Mouse (Mus musculus): ENCODE measurements at regions not wholly inside any gene's neighbourhood (a gene's known extent, or its start where the extent isn't known, plus 50 kb on each side); places are given as distances from the start of the nearest gene placed in this dataset.
A peak's percentile ranks its signal among the peaks of the same experiment; 100 is the strongest.
"Not testable (repeated sequence)": the region's sequence is repeated elsewhere in the genome, so short reads cannot be mapped to it uniquely, and the experiment has no call there.

DNA sequence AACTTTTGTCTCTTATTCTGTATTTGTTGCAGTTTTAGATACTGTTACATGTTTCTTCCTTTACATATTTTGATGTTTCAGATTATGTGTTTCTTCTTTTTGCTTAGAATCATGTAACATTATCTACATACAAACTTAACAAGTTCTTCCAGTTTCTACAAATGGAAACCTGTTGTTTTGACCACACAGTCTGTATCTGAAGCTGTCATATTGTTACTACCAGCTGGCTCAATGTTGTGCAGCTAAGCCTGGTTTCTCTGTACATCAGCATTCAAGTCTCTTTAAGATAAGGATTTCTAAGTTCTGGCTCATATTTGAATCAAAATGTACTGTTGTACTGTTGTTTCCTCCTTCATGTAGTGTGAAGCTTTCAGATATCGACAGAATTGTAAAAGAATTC is 65.4 kb upstream of the Vps41 start:
- H3K4me3 ChIP-seq (replicated peaks): no peak overlapping the region
- ATAC-seq (ENCODE audit: insufficient number of reproducible peaks, low FRiP score, low TSS enrichment, low read depth): no peak
- no peaks in the 10 kb centered on the region for H3K9me3 ChIP-seq (replicated peaks)
- H3K27me3 ChIP-seq: no peaks in the 10 kb centered on the region
- no peaks in the 10 kb centered on the region for H3K4me1 ChIP-seq
- H3K4me2 ChIP-seq (replicated peaks): no peak overlapping the region
- H3K9ac ChIP-seq: no peak overlapping the region
- H3K27ac ChIP-seq (replicated peaks): no peak overlapping the region
- 82% methylated on average over 1 of the region's 1 CpGs for WGBS
- no peaks in the 10 kb centered on the region for H3K36me3 ChIP-seq

- H3K36me3 ChIP-seq: no peaks in the 10 kb centered on the region
- peak; percentile 51 for ATAC-seq (ENCODE audit: insufficient number of reproducible peaks, low FRiP score, low TSS enrichment, low read depth)
- peak overlapping the region; percentile 19; the same call in 1 of the 2 replicates for H3K4me2 ChIP-seq (replicated peaks)
- H3K9me3 ChIP-seq (replicated peaks): no peaks in the 10 kb centered on the region
- no peaks in the 10 kb centered on the region for H3K4me1 ChIP-seq
- no peaks in the 10 kb centered on the region for H3K27me3 ChIP-seq
- H3K27ac ChIP-seq (replicated peaks): no peak overlapping the region
- no peak overlapping the region for H3K4me3 ChIP-seq (replicated peaks)
- 16% methylated on average over 17 of the region's 18 CpGs for WGBS
- no peak overlapping the region for H3K9ac ChIP-seq
Observed at GRCm38 (mm10) chr13:18614763-18615616, 102.1 kb upstream of the Vps41 start.

- H3K27ac ChIP-seq (replicated peaks): no peak overlapping the region
- 54% methylated on average over 19 of the region's 19 CpGs for WGBS
- no peaks in the 10 kb centered on the region for H3K36me3 ChIP-seq
- H3K4me1 ChIP-seq: no peaks in the 10 kb centered on the region
- H3K9ac ChIP-seq: no peak overlapping the region
- H3K27me3 ChIP-seq: no peaks in the 10 kb centered on the region
- no peak overlapping the region for H3K4me3 ChIP-seq (replicated peaks)
- H3K9me3 ChIP-seq (replicated peaks): no peaks in the 10 kb centered on the region
- no peak for ATAC-seq (ENCODE audit: insufficient number of reproducible peaks, low FRiP score, low TSS enrichment, low read depth)
- no peak overlapping the region for H3K4me2 ChIP-seq (replicated peaks)
Observed at GRCm38 (mm10) chr13:18580718-18581550, 136.2 kb upstream of the Vps41 start.

DNA sequence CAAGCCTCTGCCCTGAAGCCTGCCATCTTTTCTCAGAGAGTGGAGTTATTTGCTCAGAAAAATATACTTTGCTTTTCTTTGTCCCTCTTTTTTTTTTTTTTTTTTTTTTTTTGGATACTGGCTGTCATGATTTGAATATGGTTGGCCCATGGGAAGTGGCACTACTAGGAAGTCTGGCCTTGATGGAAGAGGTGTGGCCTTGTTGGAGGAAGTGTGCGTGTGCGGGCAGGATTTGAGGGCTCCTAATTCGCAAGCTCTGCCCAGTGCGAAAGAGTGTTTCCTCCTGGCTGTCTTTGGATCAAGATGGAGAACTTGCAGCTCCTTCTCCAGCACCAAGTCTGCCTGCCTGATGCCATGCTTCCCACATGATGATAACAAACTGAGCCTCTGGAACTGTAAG is 141.1 kb upstream of the Vps41 start:
- H3K9me3 ChIP-seq (replicated peaks): no peaks in the 10 kb centered on the region
- no peak overlapping the region for H3K9ac ChIP-seq
- H3K4me2 ChIP-seq (replicated peaks): no peak overlapping the region
- H3K27me3 ChIP-seq: no peaks in the 10 kb centered on the region
- H3K27ac ChIP-seq (replicated peaks): no peak overlapping the region
- H3K4me3 ChIP-seq (replicated peaks): no peak overlapping the region
- no peaks in the 10 kb centered on the region for H3K36me3 ChIP-seq
- ATAC-seq (ENCODE audit: insufficient number of reproducible peaks, low FRiP score, low TSS enrichment, low read depth): no peak
- H3K4me1 ChIP-seq: no peaks in the 10 kb centered on the region
- WGBS: 60% methylated on average over 4 of the region's 4 CpGs

GRCm38 (mm10) chr13:18575599-18575998 is 141.5 kb upstream of the Vps41 start:
- ATAC-seq (ENCODE audit: insufficient number of reproducible peaks, low FRiP score, low TSS enrichment, low read depth): no peak; the same call in 1 of the 2 replicates

GRCm38 (mm10) chr13:18542032-18542431 is 144.5 kb upstream of the Pou6f2 start:
- not testable (repeated sequence) for H3K4me2 ChIP-seq (replicated peaks); H3K36me3 ChIP-seq; H3K9me3 ChIP-seq (replicated peaks); H3K4me1 ChIP-seq; H3K27me3 ChIP-seq; ATAC-seq (ENCODE audit: insufficient number of reproducible peaks, low FRiP score, low TSS enrichment, low read depth); H3K9ac ChIP-seq; H3K4me3 ChIP-seq (replicated peaks); H3K27ac ChIP-seq (replicated peaks)
- 79% methylated on average over 4 of the region's 4 CpGs for WGBS

More at GRCm38 (mm10) chr13:18575599-18575998, 141.5 kb upstream of the Vps41 start:
- WGBS: 7% methylated on average over 5 of the region's 5 CpGs
- Histone ChIP-seq H3K27ac (replicated peaks) (no peak overlapping the region), H3K9me3 (replicated peaks) (no peaks in the 10 kb centered on the region), H3K27me3 (no peaks in the 10 kb centered on the region), H3K4me2 (replicated peaks) (no peak overlapping the region), H3K36me3 (no peaks in the 10 kb centered on the region), H3K4me1 (no peaks in the 10 kb centered on the region), H3K9ac (no peak overlapping the region), H3K4me3 (replicated peaks) (no peak overlapping the region)

- Histone ChIP-seq H3K9ac (no peak overlapping the region), H3K27ac (replicated peaks) (no peak overlapping the region), H3K4me2 (replicated peaks) (no peak overlapping the region), H3K27me3 (no peaks in the 10 kb centered on the region), H3K4me1 (no peaks in the 10 kb centered on the region), H3K9me3 (replicated peaks) (no peaks in the 10 kb centered on the region), H3K36me3 (no peaks in the 10 kb centered on the region), H3K4me3 (replicated peaks) (no peak overlapping the region)
- 56% methylated on average over 1 of the region's 1 CpGs for WGBS
- no peak for ATAC-seq (ENCODE audit: insufficient number of reproducible peaks, low FRiP score, low TSS enrichment, low read depth)
Observed at GRCm38 (mm10) chr13:18530509-18530908, 133.0 kb upstream of the Pou6f2 start.

GRCm38 (mm10) chr13:18498159-18498558 is 100.7 kb upstream of the Pou6f2 start:
- WGBS: 24% methylated on average over 4 of the region's 4 CpGs
- Histone ChIP-seq H3K27me3 (no peaks in the 10 kb centered on the region), H3K4me1 (no peaks in the 10 kb centered on the region), H3K9ac (no peak overlapping the region), H3K27ac (replicated peaks) (no peak overlapping the region), H3K36me3 (no peaks in the 10 kb centered on the region), H3K4me3 (replicated peaks) (no peak overlapping the region), H3K9me3 (replicated peaks) (0 out of 2 replicates have a peak, but pooled peaks cover 4% of the 10 kb centered on the region), H3K4me2 (replicated peaks) (no peak overlapping the region)
- no peak for ATAC-seq (ENCODE audit: insufficient number of reproducible peaks, low FRiP score, low TSS enrichment, low read depth)

- no peak for ATAC-seq (ENCODE audit: insufficient number of reproducible peaks, low FRiP score, low TSS enrichment, low read depth)
- WGBS: 16% methylated on average over 5 of the region's 5 CpGs
- H3K4me1 ChIP-seq: no peaks in the 10 kb centered on the region
- no peaks in the 10 kb centered on the region for H3K27me3 ChIP-seq
- no peak overlapping the region for H3K27ac ChIP-seq (replicated peaks)
- H3K4me2 ChIP-seq (replicated peaks): no peak overlapping the region
- H3K9ac ChIP-seq: no peak overlapping the region
- H3K36me3 ChIP-seq: no peaks in the 10 kb centered on the region
- H3K4me3 ChIP-seq (replicated peaks): no peak overlapping the region
- H3K9me3 ChIP-seq (replicated peaks): 0 out of 2 replicates have a peak, but pooled peaks cover 4% of the 10 kb centered on the region
Observed at GRCm38 (mm10) chr13:18497582-18498157, 100.2 kb upstream of the Pou6f2 start.

- H3K4me3 ChIP-seq (replicated peaks): no peak overlapping the region
- H3K9ac ChIP-seq: no peak overlapping the region
- ATAC-seq (ENCODE audit: insufficient number of reproducible peaks, low FRiP score, low TSS enrichment, low read depth): no peak
- no peaks in the 10 kb centered on the region for H3K36me3 ChIP-seq
- WGBS: 65% methylated on average over 10 of the region's 10 CpGs
- H3K4me1 ChIP-seq: no peaks in the 10 kb centered on the region
- no peaks in the 10 kb centered on the region for H3K9me3 ChIP-seq (replicated peaks)
- H3K27me3 ChIP-seq: no peaks in the 10 kb centered on the region
- H3K27ac ChIP-seq (replicated peaks): no peak overlapping the region
- no peak overlapping the region for H3K4me2 ChIP-seq (replicated peaks)
Observed at GRCm38 (mm10) chr13:18495021-18495811, 97.7 kb upstream of the Pou6f2 start.

Measured in embryonic facial prominence, embryonic 15.5 days (tissue).